Mouse (Mus musculus): ENCODE results near the gene Xylt1. TPM values are rescaled to one million over a fixed set of nuclear protein-coding genes. Genes with fewer than 3 reads are reported as not detected.

The Xylt1 gene
- polyA plus RNA-seq, 1 experiment from 2014 or later = 0.52 TPM

GRCm38 (mm10) chr7:117524430-117525214, 143.8 kb downstream of the Xylt1 start:
- Histone ChIP-seq H3K9ac (ENCODE audit: low read depth, low read length) (no peak overlapping the region), H3K4me1 (replicated peaks; ENCODE audit: control insufficient read depth, insufficient read depth, low read length) (no peaks in the 10 kb centered on the region), H3K36me3 (ENCODE audit: control insufficient read depth, insufficient read depth) (no peaks in the 10 kb centered on the region), H3K27me3 (replicated peaks; ENCODE audit: control insufficient read depth, insufficient read depth, low read length) (no peaks in the 10 kb centered on the region), H3K9me3 (ENCODE audit: control insufficient read depth) (no peaks in the 10 kb centered on the region), H3K4me3 (ENCODE audit: low read depth, low read length) (no peak overlapping the region), H3K4me2 (replicated peaks; ENCODE audit: low read depth) (no peak overlapping the region), H3K27ac (ENCODE audit: low read depth, low read length) (no peak overlapping the region)
- TF ChIP-seq CTCF (IDR thresholded peaks at IDR 0.05; ENCODE audit: low read depth) = no peak
- ATAC-seq = no peak
- 58% methylated on average over 7 of the region's 7 CpGs for WGBS

- Histone ChIP-seq H3K9ac (ENCODE audit: low read depth, low read length) (no peak overlapping the region), H3K4me1 (replicated peaks; ENCODE audit: control insufficient read depth, insufficient read depth, low read length) (no peaks in the 10 kb centered on the region), H3K9me3 (ENCODE audit: control insufficient read depth) (no peaks in the 10 kb centered on the region), H3K4me3 (ENCODE audit: low read depth, low read length) (no peak overlapping the region), H3K27me3 (replicated peaks; ENCODE audit: control insufficient read depth, insufficient read depth, low read length) (no peaks in the 10 kb centered on the region), H3K4me2 (replicated peaks; ENCODE audit: low read depth) (no peak overlapping the region), H3K36me3 (ENCODE audit: control insufficient read depth, insufficient read depth) (no peaks in the 10 kb centered on the region), H3K27ac (ENCODE audit: low read depth, low read length) (no peak overlapping the region)
- TF ChIP-seq CTCF (IDR thresholded peaks at IDR 0.05; ENCODE audit: low read depth) = no peak
- WGBS = 88% methylated on average over 5 of the region's 5 CpGs
- ATAC-seq = no peak
Measured at GRCm38 (mm10) chr7:117525678-117526077, 144.9 kb downstream of the Xylt1 start.

- Histone ChIP-seq H3K9ac (ENCODE audit: low read depth, low read length) (no peak overlapping the region), H3K4me1 (replicated peaks; ENCODE audit: control insufficient read depth, insufficient read depth, low read length) (no peaks in the 10 kb centered on the region), H3K4me2 (replicated peaks; ENCODE audit: low read depth) (no peak overlapping the region), H3K9me3 (ENCODE audit: control insufficient read depth) (no peaks in the 10 kb centered on the region), H3K27ac (ENCODE audit: low read depth, low read length) (no peak overlapping the region), H3K36me3 (ENCODE audit: control insufficient read depth, insufficient read depth) (no peaks in the 10 kb centered on the region), H3K4me3 (ENCODE audit: low read depth, low read length) (no peak overlapping the region), H3K27me3 (replicated peaks; ENCODE audit: control insufficient read depth, insufficient read depth, low read length) (no peaks in the 10 kb centered on the region)
- 90% methylated on average over 3 of the region's 3 CpGs for WGBS
- no peak for ATAC-seq
- TF ChIP-seq CTCF (IDR thresholded peaks at IDR 0.05; ENCODE audit: low read depth) = no peak
Measured at GRCm38 (mm10) chr7:117526570-117526969, 145.8 kb downstream of the Xylt1 start.

GRCm38 (mm10) chr7:117529787-117530655, 149.2 kb downstream of the Xylt1 start:
- H3K4me1 ChIP-seq (replicated peaks; ENCODE audit: control insufficient read depth, insufficient read depth, low read length) = no peaks in the 10 kb centered on the region; the same call in 1 of the 2 replicates
- H3K9me3 ChIP-seq (ENCODE audit: control insufficient read depth) = no peaks in the 10 kb centered on the region
- no peak for ATAC-seq
- no peaks in the 10 kb centered on the region for H3K36me3 ChIP-seq (ENCODE audit: control insufficient read depth, insufficient read depth)
- no peak for TF ChIP-seq CTCF (IDR thresholded peaks at IDR 0.05; ENCODE audit: low read depth)
- H3K27ac ChIP-seq (ENCODE audit: low read depth, low read length) = no peak overlapping the region
- WGBS = 90% methylated on average over 12 of the region's 12 CpGs
- no peak overlapping the region for H3K4me3 ChIP-seq (ENCODE audit: low read depth, low read length)
- H3K9ac ChIP-seq (ENCODE audit: low read depth, low read length) = no peak overlapping the region
- H3K4me2 ChIP-seq (replicated peaks; ENCODE audit: low read depth) = no peak overlapping the region
- H3K27me3 ChIP-seq (replicated peaks; ENCODE audit: control insufficient read depth, insufficient read depth, low read length) = no peaks in the 10 kb centered on the region

GRCm38 (mm10) chr7:117532651-117533050, 151.9 kb downstream of the Xylt1 start:
- no peak overlapping the region for H3K4me3 ChIP-seq (ENCODE audit: low read depth, low read length)
- H3K9ac ChIP-seq (ENCODE audit: low read depth, low read length) = no peak overlapping the region
- H3K36me3 ChIP-seq (ENCODE audit: control insufficient read depth, insufficient read depth) = no peaks in the 10 kb centered on the region
- no peak for TF ChIP-seq CTCF (IDR thresholded peaks at IDR 0.05; ENCODE audit: low read depth)
- ATAC-seq = no peak
- no peaks in the 10 kb centered on the region; the same call in 1 of the 2 replicates for H3K4me1 ChIP-seq (replicated peaks; ENCODE audit: control insufficient read depth, insufficient read depth, low read length)
- H3K27me3 ChIP-seq (replicated peaks; ENCODE audit: control insufficient read depth, insufficient read depth, low read length) = no peaks in the 10 kb centered on the region
- H3K4me2 ChIP-seq (replicated peaks; ENCODE audit: low read depth) = no peak overlapping the region
- 60% methylated on average over 3 of the region's 3 CpGs for WGBS
- H3K27ac ChIP-seq (ENCODE audit: low read depth, low read length) = no peak overlapping the region
- no peaks in the 10 kb centered on the region for H3K9me3 ChIP-seq (ENCODE audit: control insufficient read depth)

GRCm38 (mm10) chr7:117533164-117533563, 152.4 kb downstream of the Xylt1 start:
- WGBS = 43% methylated on average over 5 of the region's 5 CpGs
- Histone ChIP-seq H3K9ac (ENCODE audit: low read depth, low read length) (no peak overlapping the region), H3K27ac (ENCODE audit: low read depth, low read length) (no peak overlapping the region), H3K4me3 (ENCODE audit: low read depth, low read length) (no peak overlapping the region), H3K36me3 (ENCODE audit: control insufficient read depth, insufficient read depth) (no peaks in the 10 kb centered on the region), H3K27me3 (replicated peaks; ENCODE audit: control insufficient read depth, insufficient read depth, low read length) (no peaks in the 10 kb centered on the region), H3K4me1 (replicated peaks; ENCODE audit: control insufficient read depth, insufficient read depth, low read length) (no peaks in the 10 kb centered on the region; the same call in 1 of the 2 replicates), H3K4me2 (replicated peaks; ENCODE audit: low read depth) (no peak overlapping the region), H3K9me3 (ENCODE audit: control insufficient read depth) (no peaks in the 10 kb centered on the region)
- no peak for TF ChIP-seq CTCF (IDR thresholded peaks at IDR 0.05; ENCODE audit: low read depth)
- ATAC-seq = no peak

Measured in intestine, postnatal 0 days (tissue).